Mouse (Mus musculus): ENCODE measurements around the gene Pnpla2.

The Pnpla2 gene

DNA sequence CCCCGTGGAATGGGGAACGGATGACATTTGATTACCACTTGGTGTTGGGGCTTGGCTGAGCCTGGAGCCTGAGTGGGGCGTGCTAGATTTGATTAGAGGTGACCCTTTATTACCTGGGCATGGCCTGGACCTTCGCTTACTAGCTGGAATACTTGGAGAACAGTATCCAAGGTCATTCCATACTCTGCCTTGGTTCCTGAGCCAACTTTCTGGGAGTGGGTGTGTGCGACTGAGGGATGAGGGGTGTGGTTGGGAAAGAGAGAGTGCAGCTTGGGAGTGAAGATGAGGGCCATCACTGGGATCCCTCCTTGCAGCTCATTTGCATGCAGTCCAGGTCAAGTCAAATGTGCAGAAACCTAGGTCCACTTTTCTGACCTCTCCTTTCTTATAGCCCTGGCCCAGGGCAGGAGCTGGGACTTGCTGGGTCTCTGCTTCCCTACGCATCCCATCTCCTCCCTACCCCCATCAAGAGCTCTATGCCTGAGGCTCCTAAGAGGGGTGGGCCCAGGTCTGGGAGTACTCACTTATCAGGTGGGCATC lies 28.2 kb downstream of the Pnpla2 start:
- no peak for DNase-seq (ENCODE audit: low spot score)

DNA sequence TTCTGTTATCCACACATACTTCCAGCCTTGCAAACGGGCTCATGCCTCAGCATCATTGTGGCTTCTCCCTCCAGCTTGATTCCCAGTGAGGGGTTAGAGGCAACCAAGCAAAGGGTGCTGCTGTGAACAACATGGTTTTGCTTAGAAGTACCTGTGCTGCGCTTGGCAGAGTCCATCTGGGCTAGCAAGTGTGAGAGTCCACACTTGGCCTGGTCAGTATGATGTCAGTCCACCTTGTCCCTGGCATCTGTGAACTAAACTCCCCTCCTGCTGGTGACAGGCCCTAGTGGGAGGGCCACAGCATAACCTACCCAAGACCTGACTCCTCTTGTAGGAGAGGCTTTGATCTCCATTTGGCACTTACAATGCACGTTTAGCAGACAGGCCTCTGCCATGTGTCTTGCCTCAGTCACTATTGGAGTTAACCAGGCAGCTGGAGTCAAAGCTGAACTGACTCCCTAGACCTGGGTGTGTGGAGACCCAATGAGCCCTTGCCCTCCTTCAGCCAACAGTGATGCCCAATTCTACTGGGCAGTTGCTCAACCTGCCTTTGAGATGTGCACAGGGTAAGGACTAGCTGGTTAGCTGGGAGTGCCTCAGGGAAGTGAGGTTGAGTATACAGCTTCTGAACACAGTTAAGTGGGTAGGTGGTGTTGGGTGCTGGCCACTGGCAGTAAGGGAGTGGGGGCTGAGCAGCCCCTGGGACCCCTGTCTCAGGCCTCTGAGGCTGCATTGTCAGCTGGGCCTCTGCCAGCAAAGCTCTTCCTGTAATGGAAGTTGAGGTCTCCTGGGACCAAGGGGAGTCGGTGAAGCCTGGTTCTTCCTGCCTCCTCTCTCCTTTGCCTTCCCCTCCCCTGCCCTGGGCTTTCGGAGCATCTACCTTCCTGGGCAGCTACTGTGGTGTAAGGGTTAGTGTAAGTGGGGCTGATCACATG lies 29.5 kb downstream of the Pnpla2 start:
- no peak for DNase-seq (ENCODE audit: low spot score)

DNA sequence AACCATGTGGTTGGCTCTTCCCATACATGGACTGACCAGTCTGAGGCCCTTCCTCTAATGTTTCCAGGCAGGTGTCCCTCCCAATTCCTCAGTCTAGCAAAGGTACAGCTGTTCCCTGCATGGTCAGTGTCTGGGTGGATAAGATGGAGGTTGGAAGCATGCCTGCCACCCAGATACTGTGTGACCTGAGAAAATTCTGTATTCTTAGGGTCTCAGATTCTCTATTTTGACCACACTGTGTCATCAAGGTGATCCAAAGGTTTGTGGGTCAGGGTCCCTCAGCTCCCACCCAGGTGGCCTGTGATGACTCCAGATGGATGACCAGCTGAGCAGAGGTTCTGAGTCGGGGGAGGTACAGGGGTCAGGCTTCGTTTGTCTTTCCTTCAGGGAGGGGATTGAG lies 30.2 kb downstream of the Pnpla2 start:
- no peak for DNase-seq (ENCODE audit: low spot score)

DNA sequence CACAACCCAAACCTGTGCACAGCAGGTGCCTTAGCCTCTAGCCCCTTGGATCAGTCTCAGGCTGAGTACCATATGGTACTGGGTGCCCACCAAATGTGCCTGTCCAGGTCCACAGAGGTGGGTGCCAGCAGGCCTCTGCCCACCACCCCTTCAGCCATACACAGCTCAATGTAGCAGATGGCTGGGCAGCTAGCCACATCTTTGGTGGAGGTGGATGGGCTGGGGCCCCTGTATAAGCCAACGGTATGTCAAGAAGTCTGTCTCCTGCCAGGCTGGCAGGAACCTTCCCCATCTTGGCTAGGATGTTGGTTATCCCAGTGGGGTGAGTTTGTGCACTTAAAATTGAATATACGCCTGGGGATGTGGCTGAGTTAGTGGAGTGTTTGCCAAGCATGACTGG lies 30.6 kb downstream of the Pnpla2 start:
- DNase-seq (ENCODE audit: low spot score) = no peak

DNA sequence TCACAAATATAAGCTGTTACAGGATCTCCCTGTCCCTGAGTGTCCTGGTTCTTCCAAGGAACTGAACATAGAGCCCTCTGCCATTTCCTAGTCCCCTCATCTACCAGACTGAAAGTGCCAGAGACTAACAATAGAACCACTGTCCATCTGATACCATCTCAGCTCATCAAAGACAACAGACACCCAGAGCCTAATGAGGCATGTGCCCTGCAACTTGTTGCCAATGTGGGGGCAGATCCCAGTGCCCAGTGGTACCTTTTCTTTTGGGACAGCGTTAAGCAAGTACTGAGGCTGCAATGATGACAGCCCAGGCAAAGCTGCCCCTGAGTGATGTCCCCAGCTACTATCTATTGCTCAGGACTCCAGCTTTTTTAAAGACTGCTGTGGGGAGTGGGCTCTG lies 31.2 kb downstream of the Pnpla2 start:
- DNase-seq (ENCODE audit: low spot score) = no peak

DNA sequence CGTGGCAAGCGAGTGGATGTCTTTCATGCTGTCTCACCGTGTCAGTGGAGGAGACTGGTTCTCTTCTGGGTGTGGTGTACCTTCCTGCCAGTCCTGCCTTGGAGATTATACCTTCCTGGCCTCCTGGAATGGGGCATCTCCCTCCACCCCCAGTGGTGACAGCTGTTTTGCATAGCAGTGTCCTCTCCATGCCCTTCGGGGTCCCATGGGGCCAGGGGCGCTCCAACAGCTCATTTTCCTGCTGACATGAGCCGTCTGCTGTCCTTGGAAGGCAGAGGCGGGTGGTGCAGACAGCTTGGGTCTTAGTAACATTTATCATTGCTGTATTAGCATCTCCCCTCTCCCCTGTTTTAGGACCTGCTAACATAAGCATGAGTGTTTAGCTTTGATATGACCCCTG lies 32.1 kb downstream of the Pnpla2 start:
- no peak for DNase-seq (ENCODE audit: low spot score)

DNA sequence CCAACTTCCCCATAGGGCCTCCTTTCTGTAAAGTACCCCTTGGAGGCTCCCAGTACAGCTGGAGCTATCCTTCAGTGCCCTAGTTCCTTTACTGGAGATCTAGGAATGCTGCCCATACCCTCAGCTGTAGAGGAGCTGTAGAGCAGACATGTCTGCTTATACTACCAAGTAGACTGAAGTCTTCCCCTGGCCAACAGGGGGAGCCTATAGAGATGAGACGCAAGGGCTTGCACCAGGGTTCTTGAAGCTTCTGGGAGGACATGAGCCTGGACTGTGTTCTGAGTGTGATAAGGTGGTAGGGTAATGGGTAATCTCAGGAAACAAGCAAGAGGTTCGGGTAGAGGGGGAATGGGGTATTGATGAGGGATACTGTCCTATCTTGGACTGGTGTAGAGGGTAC lies 36.2 kb downstream of the Pnpla2 start:
- DNase-seq (ENCODE audit: low spot score) = no peak

DNA sequence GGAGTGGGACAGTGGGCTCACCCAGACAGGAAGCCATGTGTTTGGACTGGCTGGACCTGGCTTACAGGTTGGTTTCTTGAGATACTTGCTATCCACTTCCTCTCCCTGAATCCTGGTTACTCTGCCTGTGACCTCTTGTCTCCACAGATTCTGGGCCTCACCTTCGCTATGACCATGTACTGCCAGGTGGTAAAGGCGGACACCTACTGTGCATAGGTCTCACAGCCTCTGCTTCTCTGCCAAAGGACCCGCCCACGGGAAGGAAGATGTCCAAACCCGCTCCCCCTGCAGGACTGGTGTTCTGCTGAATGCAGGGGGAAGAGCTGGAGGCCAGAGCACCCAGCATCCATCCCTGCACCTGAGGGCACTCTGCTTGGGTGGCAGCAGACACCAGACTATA lies 37.7 kb downstream of the Pnpla2 start:
- DNase-seq (ENCODE audit: low spot score) = no peak

DNA sequence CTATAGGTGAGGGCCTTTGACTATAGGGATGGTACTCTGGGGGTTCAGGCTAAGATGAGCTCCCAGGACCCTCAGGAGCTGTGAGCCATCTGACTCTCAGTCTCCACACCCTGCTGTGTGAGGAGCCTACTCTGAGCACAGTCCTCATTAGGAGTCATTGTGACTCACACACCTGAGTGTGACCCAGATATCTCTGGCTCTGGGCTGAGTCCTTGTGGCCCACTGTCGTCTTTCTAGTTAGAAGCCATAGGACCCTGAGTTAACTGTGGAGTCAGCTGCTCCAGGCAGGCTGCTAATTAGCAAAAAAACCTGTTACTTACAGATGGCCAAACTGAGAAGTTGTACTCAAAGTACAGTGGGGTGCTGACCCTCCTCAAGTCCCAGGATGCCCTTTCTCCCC lies 38.7 kb downstream of the Pnpla2 start:
- DNase-seq (ENCODE audit: low spot score) = no peak

DNA sequence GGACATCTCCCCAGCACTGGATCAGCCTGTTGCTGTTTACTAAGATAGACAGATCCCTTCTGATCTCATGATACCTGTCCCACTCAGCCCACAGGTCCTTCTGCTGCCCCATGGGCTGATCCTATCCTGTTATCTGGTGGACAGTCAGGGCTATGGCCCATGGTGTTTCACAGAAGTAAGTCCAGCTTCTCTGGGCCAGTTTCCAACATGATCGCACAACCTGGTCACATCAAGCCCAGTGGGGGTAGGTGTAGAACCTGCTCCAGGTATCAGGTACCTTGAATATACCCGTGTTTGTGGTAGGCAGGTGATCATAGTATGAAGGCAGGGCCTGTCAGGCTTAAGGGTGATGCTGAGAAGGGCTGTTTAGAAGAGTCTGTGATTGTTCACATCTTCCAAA lies 40.4 kb downstream of the Pnpla2 start:
- no peak for DNase-seq (ENCODE audit: low spot score)

DNA sequence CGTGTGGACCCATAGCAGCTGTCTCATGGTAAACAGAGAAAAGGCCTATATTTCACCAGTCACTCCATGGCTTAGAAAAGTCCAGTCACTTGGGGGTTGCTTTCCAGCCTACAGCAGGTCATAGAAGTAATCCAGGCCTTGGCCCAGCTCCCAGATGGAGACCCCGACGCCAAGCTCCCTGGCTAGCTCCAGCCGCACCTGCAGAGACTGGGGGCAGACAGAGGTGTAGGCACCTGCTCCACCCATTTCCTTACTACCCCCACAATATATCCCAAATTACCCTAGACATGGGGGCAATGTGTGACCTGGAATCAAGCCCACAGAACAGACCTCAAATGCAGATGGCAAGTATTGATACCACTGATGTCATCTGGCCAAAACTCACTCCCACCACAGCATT lies 40.9 kb downstream of the Pnpla2 start:
- DNase-seq (ENCODE audit: low spot score) = no peak

DNA sequence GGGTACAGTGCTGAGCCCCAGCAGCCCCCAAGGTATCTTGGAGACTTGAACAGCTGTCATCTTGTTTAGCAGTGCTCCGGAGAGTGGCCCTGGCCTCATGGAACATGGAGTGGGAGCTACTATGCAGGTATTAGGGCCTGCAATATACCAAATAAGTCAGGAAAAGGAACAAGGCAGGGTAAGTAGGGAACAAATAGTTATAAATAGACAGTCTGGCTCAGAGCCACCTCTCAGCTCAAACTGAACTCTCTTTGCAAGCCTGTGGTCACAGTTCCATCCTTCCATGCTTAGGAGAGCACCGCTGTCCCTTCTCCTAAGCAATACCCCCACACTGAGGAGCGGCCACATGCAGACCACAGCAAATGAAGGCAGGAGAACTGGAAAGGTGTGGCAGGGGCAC lies 42.6 kb downstream of the Pnpla2 start:
- peak; percentile 36 for DNase-seq (ENCODE audit: low spot score)

DNA sequence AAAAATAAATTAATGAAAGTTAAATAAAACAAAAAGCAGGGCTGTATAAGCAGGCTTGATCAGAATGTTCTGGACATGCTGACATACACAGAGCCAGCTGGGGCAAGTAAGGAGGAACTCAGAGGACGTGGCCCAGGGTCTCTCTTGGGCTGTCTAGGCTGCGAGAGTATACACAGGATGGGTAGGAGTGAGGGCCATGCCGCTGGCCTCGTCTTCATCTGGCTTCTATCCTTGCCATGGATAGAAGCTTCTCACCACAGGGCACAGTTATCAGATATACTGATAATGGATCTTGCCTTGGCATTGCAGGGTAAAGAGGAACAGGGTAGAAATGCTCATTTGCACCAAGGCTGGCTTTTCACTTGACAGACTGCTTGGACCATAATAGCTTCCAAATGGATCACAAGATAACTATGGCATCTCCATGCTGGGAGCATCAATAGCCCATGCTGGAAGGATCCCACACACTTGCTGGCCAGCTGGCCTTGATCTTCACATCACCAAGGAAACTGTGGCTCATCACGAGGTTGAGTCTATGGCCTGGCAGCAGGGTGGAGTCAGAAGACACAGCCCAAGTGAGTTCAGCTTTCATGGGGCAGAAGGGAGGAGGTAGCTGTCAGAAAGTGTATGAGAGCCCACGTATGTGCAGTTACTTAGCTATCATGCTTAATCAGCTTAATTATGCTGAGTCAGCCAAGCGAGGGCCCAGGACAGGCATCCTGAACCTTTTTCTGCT lies 47.0 kb downstream of the Pnpla2 start:
- no peak for DNase-seq (ENCODE audit: low spot score)

DNA sequence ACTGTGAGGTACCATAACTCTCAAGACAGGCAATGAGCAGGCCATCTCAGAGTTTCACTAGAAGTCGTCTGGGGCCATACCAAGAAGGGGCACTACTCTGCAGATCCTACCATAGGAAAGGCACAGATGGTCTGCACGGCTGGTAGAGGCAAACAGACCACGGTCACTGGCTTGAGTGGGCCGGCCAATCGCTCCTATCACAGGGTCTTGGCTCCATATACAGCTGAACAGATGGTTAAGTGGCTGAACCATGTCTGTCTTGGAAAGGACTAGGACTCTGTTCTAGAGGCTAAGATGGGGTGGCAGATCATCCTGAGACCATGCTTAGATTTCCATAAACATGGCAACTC lies 47.5 kb downstream of the Pnpla2 start:
- no peak for DNase-seq (ENCODE audit: low spot score)

DNA sequence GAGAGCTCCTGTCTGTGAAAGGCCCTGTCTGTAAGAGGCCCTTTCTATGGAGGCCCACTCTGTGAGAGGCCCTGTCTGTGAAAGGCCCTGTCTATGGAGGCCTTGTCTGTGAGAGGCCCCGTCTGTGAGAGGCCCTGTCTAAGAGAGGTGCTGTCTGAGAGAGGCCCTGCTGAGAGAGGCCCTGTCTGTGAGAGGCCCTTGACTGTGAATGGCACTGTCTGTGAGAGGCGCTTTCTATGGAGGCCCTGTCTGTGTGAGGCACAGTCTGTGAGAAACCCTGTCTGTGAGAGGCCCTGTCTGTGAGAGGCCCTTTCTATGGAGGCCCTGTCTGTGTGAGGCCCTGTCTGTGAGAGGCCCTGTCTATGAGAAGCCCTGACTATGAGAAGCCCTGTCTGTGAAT lies 51.3 kb downstream of the Pnpla2 start:
- no peak for DNase-seq (ENCODE audit: low spot score)

DNA sequence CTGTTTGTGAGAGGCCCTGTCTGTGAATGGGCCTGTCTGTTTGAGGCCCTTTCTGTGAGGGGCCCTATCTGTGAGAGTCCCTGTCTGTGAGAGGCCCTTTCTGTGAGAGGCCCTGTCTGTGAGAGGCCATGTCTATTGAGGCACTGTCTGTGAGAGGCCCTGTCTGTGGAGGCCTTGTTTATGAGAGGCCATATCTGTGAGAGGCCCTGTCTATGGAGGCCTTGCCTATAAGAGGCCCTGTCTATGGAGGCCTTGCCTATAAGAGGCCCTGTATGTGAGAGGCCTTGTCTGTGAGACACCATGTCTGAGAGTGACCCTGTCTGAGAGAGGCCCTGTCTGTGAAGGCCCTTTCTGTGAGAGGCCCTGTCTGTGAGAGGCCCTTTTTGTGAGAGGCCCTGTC lies 53.2 kb downstream of the Pnpla2 start:
- no peak for DNase-seq (ENCODE audit: low spot score)

DNA sequence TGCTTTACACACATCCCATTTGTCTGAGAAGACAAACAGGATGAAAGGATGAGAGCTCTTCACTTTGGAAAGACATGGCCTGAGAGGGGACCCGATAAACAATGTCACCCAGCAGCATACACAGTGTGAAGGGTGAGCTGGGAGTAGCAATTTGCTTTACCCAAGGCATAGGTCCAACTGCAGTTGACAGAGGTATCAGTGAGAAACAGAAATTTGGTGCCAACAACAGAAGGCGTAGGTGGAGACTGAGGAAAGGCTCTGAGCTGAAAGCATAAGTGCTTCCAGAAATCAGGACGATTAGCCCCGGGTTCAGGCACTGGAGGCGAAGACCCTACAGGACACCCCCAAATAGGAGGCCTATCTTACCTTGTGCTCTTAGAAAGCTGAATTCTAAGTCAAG lies 55.2 kb downstream of the Pnpla2 start:
- no peak for DNase-seq (ENCODE audit: low spot score)
